Mouse (Mus musculus) megakaryocyte, embryonic 14.5 days (primary cell): ENCODE measurements around the gene Nfix.

Experiments
- FLI1 ChIP-seq: IDR thresholded peaks from 2 replicates; pipeline ENCODE4 v1.6.1; 2012; ENCODE audit warnings: low read length, inconsistent platforms, mixed read lengths
- GATA1 ChIP-seq: IDR thresholded peaks from 3 replicates; pipeline ENCODE4 v1.6.1; 2012; ENCODE audit warnings: mixed read lengths, low read length, inconsistent platforms, borderline replicate concordance

DNA sequence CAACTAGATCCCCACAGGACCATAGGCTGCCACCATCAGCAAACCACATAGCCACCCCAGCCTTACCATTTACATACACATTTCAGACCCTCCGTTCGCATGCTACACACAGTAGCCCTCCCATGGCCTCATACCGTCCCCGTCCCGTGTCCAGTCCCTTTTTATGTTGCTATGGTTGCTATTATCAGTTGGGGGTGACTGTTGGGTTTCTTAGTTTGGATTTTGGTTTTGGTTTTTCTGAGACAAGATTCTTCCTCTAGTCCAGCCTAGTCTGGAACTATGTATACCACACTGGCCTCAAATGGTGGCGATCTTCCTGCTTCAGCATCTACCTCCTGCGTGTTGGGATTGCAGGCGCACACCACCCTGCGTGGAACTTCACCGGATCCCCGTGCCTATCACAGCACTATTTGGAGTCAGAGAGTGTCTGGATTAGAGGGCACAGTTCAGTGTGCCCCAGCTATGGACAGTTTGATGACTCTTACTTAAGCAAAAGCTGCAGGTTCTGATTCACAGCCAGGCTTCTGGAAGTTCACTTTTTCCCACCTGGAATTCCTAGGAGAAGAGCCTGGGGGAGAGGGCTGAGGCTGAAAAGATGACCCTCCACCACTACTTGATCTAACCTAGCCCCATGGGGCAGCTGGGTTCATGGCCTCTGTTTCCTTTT is 13.2 kb downstream of the Nfix start:
- TF ChIP-seq GATA1 (no peak), FLI1 (no peak)
